20 mouse cellular contexts compared by ENCODE assay signal in genomic region chr3:50220454-50220853, GRCm38 (mm10).
"Had no signal": no experiment of that assay in that cellular context is flagged by ENCODE, and none has a peak within 500 bp of the region (broad histone marks: within the 10 kb centered on the region; RNA-seq: fewer than 3 reads in every experiment).

No protein-coding gene starts in this region.

- H3K27me3 ChIP-seq: lung, embryonic 15.5 days; midbrain, embryonic 12.5 days; neural tube, embryonic 13.5 days; neural tube, embryonic 15.5 days had no signal

- DNase-seq: lung, adult 18-20 months; lung, postnatal 10 days; lung, postnatal 4 days; midbrain, embryonic 14.5 days; retina, postnatal 1 day; right cerebral cortex, adult 18-20 months; right cerebral cortex, postnatal 25 days; right cerebral cortex, postnatal 4 days; spleen, adult 18-20 months; thymus, adult 18-20 months; thymus, postnatal 14 days; thymus, postnatal 36 days had no signal

- H3K4me3 ChIP-seq: lung, embryonic 15.5 days; midbrain, embryonic 10.5 days; midbrain, embryonic 12.5 days; myocyte; neural tube, embryonic 13.5 days; neural tube, embryonic 15.5 days had no signal

- H3K36me3 ChIP-seq: lung, embryonic 15.5 days; midbrain, embryonic 10.5 days; midbrain, embryonic 12.5 days; neural tube, embryonic 13.5 days; neural tube, embryonic 15.5 days had no signal

- H3K4me2 ChIP-seq: lung, embryonic 15.5 days; midbrain, embryonic 12.5 days; neural tube, embryonic 13.5 days; neural tube, embryonic 15.5 days had no signal

- H3K9me3 ChIP-seq: lung, embryonic 15.5 days; midbrain, embryonic 10.5 days; midbrain, embryonic 12.5 days; neural tube, embryonic 13.5 days; neural tube, embryonic 15.5 days had no signal

- H3K27ac ChIP-seq: liver, embryonic 14.5 days; lung, embryonic 15.5 days; midbrain, embryonic 10.5 days; midbrain, embryonic 12.5 days; neural tube, embryonic 13.5 days; neural tube, embryonic 15.5 days had no signal

- H3K9ac ChIP-seq: liver, embryonic 14.5 days; lung, embryonic 15.5 days; midbrain, embryonic 12.5 days; neural tube, embryonic 13.5 days; neural tube, embryonic 15.5 days had no signal

- ATAC-seq: midbrain, embryonic 16.5 days had no signal

- H3K4me1 ChIP-seq: lung, embryonic 15.5 days; midbrain, embryonic 10.5 days; midbrain, embryonic 12.5 days; neural tube, embryonic 13.5 days; neural tube, embryonic 15.5 days had no signal
